Mouse (Mus musculus): ENCODE measurements at regions not wholly inside any gene's neighbourhood (a gene's known extent, or its start where the extent isn't known, plus 50 kb on each side); places are given as distances from the start of the nearest gene placed in this dataset.

DNA sequence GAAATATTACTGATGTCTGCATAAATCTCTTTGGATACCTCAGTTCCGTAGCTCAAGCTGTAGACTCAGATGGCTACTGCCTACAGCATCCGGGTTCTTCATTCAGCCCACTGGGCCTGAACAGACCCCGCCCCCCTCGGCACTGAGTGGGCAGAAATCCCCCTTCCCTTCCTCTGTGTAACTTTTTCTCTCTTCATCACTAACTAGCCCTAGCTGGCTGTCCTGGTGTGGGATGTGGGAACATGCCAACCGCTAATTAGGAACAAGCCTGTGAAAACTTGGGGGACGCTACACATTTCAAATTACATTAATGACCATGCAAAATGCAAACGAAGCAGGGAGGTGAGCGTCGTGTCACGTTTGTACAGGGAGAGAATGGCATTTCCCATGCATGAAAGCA, 147.5 kb downstream of the Sp3 start:
- WGBS = 44% methylated on average over 10 of the region's 10 CpGs
- ATAC-seq = peak; percentile 83

DNA sequence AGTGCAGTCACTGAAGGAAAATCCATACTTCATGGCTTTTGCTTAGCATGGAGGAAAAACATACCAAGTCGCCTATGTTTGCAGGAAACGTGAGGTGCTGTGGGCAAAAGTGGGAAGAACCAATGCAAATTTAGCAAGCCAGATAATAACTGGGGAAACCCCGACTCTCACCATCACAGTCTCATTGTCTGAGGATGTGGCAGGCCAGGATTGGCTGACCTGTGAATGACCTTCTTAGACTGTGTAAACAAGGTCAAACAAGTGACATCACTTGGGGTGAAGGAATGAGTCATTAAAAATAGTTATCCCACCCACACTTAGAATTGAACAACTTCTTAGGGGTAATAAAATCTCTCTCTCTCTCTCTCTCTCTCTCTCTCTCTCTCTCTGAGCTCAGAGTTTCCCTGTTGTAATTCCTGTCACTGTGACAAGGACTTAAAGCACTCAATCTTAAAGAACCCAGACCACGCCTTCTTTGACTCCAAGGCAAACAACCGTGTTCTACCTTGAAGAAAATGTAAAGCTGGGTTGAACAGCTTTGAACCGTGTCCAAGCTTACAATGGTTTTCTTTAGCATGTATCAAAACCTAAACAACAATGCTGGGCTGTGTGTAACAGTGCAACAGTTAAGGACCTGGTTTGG, 142.0 kb downstream of the Sp3 start:
- 54% methylated on average over 6 of the region's 6 CpGs for WGBS

More for the DNA sequence above, 147.5 kb downstream of the Sp3 start:
- peak; percentile 82 for DNase-seq (ENCODE audit: low spot score)
- Histone ChIP-seq H3K4me1 (ENCODE audit: control insufficient read depth, insufficient read depth, low read length) (no peaks in the 10 kb centered on the region; the same call in 1 of the 2 replicates), H3K4me3 (ENCODE audit: low read depth, low read length) (no peak overlapping the region), H3K9me3 (replicated peaks; ENCODE audit: control insufficient read depth, low read length) (no peaks in the 10 kb centered on the region), H3K9ac (ENCODE audit: low read length) (no peak overlapping the region), H3K36me3 (ENCODE audit: control insufficient read depth, insufficient read depth, low read length) (no peaks in the 10 kb centered on the region), H3K27me3 (replicated peaks; ENCODE audit: control insufficient read depth, insufficient read depth, low read length) (no peaks in the 10 kb centered on the region), H3K4me2 (ENCODE audit: low read length) (no peak overlapping the region), H3K27ac (ENCODE audit: low read depth, low read length) (no peak overlapping the region)

GRCm38 (mm10) chr2:72839673-72840072, 140.6 kb downstream of the Sp3 start:
- peak; percentile 76 for DNase-seq (ENCODE audit: low spot score)

More for the DNA sequence above, 142.0 kb downstream of the Sp3 start:
- no peak overlapping the region for H3K9ac ChIP-seq (ENCODE audit: low read length)
- no peak overlapping the region for H3K4me3 ChIP-seq (ENCODE audit: low read depth, low read length)
- H3K9me3 ChIP-seq (replicated peaks; ENCODE audit: control insufficient read depth, low read length) = no peaks in the 10 kb centered on the region
- H3K36me3 ChIP-seq (ENCODE audit: control insufficient read depth, insufficient read depth, low read length) = no peaks in the 10 kb centered on the region
- H3K4me1 ChIP-seq (ENCODE audit: control insufficient read depth, insufficient read depth, low read length) = no peaks in the 10 kb centered on the region
- no peak overlapping the region for H3K27ac ChIP-seq (ENCODE audit: low read depth, low read length)
- H3K4me2 ChIP-seq (ENCODE audit: low read length) = no peak overlapping the region
- ATAC-seq (no peak), DNase-seq (ENCODE audit: low spot score) (no peak)
- H3K27me3 ChIP-seq (replicated peaks; ENCODE audit: control insufficient read depth, insufficient read depth, low read length) = no peaks in the 10 kb centered on the region

DNA sequence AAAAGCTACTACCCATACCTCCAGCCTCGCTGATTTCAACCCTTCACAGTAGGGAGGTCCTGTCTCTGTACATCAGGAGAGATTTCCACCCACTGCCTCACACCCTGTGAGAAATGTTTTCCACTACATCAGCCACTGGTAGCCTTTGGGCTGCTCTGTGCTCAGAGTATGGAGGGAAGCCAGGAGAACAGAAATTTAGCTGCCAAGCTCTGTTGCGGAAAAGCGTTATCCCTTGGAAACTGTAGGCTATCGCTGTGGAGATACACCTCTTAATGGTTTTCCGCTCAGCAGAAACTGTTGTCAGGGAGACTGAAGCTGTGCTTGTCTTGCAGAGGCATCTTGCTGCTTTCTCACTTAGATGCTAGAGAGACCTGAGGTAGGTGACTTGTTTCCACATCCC, 138.9 kb downstream of the Sp3 start:
- Histone ChIP-seq H3K27me3 (replicated peaks; ENCODE audit: control insufficient read depth, insufficient read depth, low read length) (no peaks in the 10 kb centered on the region), H3K36me3 (ENCODE audit: control insufficient read depth, insufficient read depth, low read length) (no peaks in the 10 kb centered on the region), H3K4me1 (ENCODE audit: control insufficient read depth, insufficient read depth, low read length) (no peaks in the 10 kb centered on the region), H3K9me3 (replicated peaks; ENCODE audit: control insufficient read depth, low read length) (no peaks in the 10 kb centered on the region), H3K4me2 (ENCODE audit: low read length) (no peak overlapping the region), H3K4me3 (ENCODE audit: low read depth, low read length) (no peak overlapping the region), H3K27ac (ENCODE audit: low read depth, low read length) (no peak overlapping the region), H3K9ac (ENCODE audit: low read length) (no peak overlapping the region)
- WGBS = 72% methylated on average over 5 of the region's 5 CpGs
- peak; percentile 32 for DNase-seq (ENCODE audit: low spot score)
- no peak for ATAC-seq

More at GRCm38 (mm10) chr2:72839673-72840072, 140.6 kb downstream of the Sp3 start:
- WGBS = 72% methylated on average over 5 of the region's 5 CpGs
- no peak overlapping the region for H3K9ac ChIP-seq (ENCODE audit: low read length)
- no peaks in the 10 kb centered on the region for H3K9me3 ChIP-seq (replicated peaks; ENCODE audit: control insufficient read depth, low read length)
- no peaks in the 10 kb centered on the region for H3K4me1 ChIP-seq (ENCODE audit: control insufficient read depth, insufficient read depth, low read length)
- H3K36me3 ChIP-seq (ENCODE audit: control insufficient read depth, insufficient read depth, low read length) = no peaks in the 10 kb centered on the region
- no peak for ATAC-seq
- H3K27me3 ChIP-seq (replicated peaks; ENCODE audit: control insufficient read depth, insufficient read depth, low read length) = no peaks in the 10 kb centered on the region
- no peak overlapping the region for H3K4me2 ChIP-seq (ENCODE audit: low read length)
- no peak overlapping the region for H3K4me3 ChIP-seq (ENCODE audit: low read depth, low read length)
- H3K27ac ChIP-seq (ENCODE audit: low read depth, low read length) = no peak overlapping the region

DNA sequence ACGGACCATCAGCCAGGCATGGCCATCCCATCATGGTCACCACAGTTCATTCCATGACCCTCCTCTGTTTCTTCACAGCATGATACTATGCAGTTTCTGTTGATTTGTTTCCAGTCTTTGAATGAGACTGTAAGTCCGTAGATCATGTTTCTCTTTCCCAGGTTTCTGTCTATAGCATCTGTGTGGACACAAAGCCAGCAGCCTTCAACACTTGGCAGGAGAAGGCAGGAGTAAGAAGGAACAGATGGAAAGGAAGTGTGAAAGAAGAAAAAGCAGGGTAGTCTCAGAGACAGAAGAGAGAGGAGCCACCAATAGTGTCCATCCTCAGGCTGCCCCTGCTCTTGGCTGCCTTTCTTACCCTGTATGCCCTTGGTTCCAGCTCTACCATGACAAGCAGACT, 136.6 kb downstream of the Sp3 start:
- no peaks in the 10 kb centered on the region for H3K9me3 ChIP-seq (replicated peaks; ENCODE audit: control insufficient read depth, low read length)
- no peaks in the 10 kb centered on the region for H3K27me3 ChIP-seq (replicated peaks; ENCODE audit: control insufficient read depth, insufficient read depth, low read length)
- no peak for ATAC-seq
- H3K4me3 ChIP-seq (ENCODE audit: low read depth, low read length) = no peak overlapping the region
- no peaks in the 10 kb centered on the region for H3K36me3 ChIP-seq (ENCODE audit: control insufficient read depth, insufficient read depth, low read length)
- no peak for DNase-seq (ENCODE audit: low spot score)
- WGBS = 81% methylated on average over 2 of the region's 2 CpGs
- no peak overlapping the region for H3K9ac ChIP-seq (ENCODE audit: low read length)
- no peaks in the 10 kb centered on the region for H3K4me1 ChIP-seq (ENCODE audit: control insufficient read depth, insufficient read depth, low read length)
- H3K4me2 ChIP-seq (ENCODE audit: low read length) = no peak overlapping the region
- no peak overlapping the region for H3K27ac ChIP-seq (ENCODE audit: low read depth, low read length)

DNA sequence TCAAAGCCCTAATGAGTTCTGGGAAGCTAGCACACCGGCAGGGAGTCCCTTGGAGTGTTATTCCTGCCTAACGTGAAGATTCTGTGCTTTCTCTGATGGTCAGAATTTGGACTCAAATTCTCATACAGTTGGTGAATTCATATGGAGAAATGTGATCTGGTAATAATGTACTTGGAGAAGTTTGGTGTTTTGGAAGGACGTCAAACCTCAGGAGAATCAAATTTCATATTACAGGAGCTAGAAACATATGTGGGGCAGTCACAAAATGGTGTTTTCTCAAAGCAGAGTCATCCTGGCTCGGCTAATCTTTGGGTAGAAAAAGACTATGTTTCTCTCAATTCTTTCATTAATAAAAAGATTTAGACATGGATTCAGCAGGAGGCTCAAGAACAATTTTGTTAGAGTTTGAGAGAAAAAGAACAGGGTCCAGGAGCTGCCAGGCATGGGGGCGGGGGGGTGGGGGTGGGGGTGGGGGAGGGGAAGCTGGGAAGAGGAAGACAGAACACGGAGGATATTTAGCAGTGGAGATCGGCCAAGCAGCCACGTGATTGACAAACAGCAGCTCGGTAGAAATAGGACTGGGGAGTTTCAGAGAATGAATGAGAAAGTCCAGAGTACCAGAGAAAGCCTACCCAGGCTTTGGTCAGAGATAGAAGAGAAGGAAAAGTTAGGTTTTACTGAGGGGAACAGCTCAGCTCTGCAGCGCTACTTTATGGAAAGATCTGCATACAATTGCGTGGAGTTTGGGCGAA, 130.6 kb downstream of the Sp3 start:
- no peaks in the 10 kb centered on the region for H3K4me1 ChIP-seq (ENCODE audit: control insufficient read depth, insufficient read depth, low read length)
- WGBS = 51% methylated on average over 12 of the region's 12 CpGs
- H3K36me3 ChIP-seq (ENCODE audit: control insufficient read depth, insufficient read depth, low read length) = no peaks in the 10 kb centered on the region
- H3K9ac ChIP-seq (ENCODE audit: low read length) = no peak overlapping the region
- no peaks in the 10 kb centered on the region for H3K27me3 ChIP-seq (replicated peaks; ENCODE audit: control insufficient read depth, insufficient read depth, low read length)
- ATAC-seq (no peak), DNase-seq (ENCODE audit: low spot score) (no peak)
- no peak overlapping the region for H3K4me2 ChIP-seq (ENCODE audit: low read length)
- no peak overlapping the region for H3K4me3 ChIP-seq (ENCODE audit: low read depth, low read length)
- H3K27ac ChIP-seq (ENCODE audit: low read depth, low read length) = no peak overlapping the region
- H3K9me3 ChIP-seq (replicated peaks; ENCODE audit: control insufficient read depth, low read length) = no peaks in the 10 kb centered on the region

GRCm38 (mm10) chr2:72852509-72852908, 127.7 kb downstream of the Sp3 start:
- no peaks in the 10 kb centered on the region for H3K4me1 ChIP-seq (ENCODE audit: control insufficient read depth, insufficient read depth, low read length)
- 89% methylated on average over 4 of the region's 4 CpGs for WGBS

DNA sequence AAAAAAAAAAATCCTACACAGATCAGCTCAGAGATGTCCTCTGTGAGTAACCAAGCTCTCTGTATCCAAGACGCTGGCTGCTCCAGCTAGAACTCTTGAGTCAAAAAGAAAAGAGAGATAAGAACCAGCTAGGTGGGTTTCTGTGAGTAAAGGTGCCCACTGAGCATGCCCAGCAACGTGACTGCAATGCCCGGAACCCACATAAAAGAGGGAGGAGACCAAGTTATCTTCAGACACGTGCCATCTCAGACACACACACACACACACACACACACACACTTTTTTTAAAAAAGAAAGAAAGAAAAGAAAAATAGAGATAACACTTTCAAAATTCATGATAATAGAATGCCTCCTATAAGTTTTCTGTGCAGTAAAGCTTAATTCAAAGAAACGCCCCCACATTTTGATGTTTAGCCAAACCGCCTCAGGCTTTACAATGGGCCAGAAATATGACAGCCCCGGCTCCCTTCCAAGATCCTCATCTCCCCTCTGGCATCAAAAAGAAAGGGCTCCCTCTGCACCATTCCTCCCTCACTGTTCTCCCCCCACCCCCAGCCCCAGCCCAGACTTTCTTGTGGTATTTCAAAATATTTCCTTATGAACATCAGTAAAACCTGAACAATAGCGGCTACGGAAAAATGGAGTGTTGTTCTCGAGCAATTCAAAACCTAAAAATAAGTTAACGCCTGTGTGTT, 124.8 kb downstream of the Sp3 start:
- ATAC-seq (peak; percentile 46; the same call in 1 of the 2 replicates), DNase-seq (ENCODE audit: low spot score) (peak; percentile 58)
- Histone ChIP-seq H3K27ac (ENCODE audit: low read depth, low read length) (no peak overlapping the region), H3K4me1 (ENCODE audit: control insufficient read depth, insufficient read depth, low read length) (no peaks in the 10 kb centered on the region), H3K27me3 (replicated peaks; ENCODE audit: control insufficient read depth, insufficient read depth, low read length) (no peaks in the 10 kb centered on the region), H3K4me2 (ENCODE audit: low read length) (no peak overlapping the region), H3K36me3 (ENCODE audit: control insufficient read depth, insufficient read depth, low read length) (no peaks in the 10 kb centered on the region), H3K4me3 (ENCODE audit: low read depth, low read length) (no peak overlapping the region), H3K9ac (ENCODE audit: low read length) (no peak overlapping the region), H3K9me3 (replicated peaks; ENCODE audit: control insufficient read depth, low read length) (no peaks in the 10 kb centered on the region)
- 75% methylated on average over 11 of the region's 11 CpGs for WGBS

More at GRCm38 (mm10) chr2:72852509-72852908, 127.7 kb downstream of the Sp3 start:
- no peaks in the 10 kb centered on the region for H3K9me3 ChIP-seq (replicated peaks; ENCODE audit: control insufficient read depth, low read length)
- H3K27ac ChIP-seq (ENCODE audit: low read depth, low read length) = no peak overlapping the region
- DNase-seq (ENCODE audit: low spot score) (no peak), ATAC-seq (no peak)
- no peaks in the 10 kb centered on the region for H3K27me3 ChIP-seq (replicated peaks; ENCODE audit: control insufficient read depth, insufficient read depth, low read length)
- no peak overlapping the region for H3K4me2 ChIP-seq (ENCODE audit: low read length)
- no peak overlapping the region for H3K4me3 ChIP-seq (ENCODE audit: low read depth, low read length)
- no peaks in the 10 kb centered on the region for H3K36me3 ChIP-seq (ENCODE audit: control insufficient read depth, insufficient read depth, low read length)
- H3K9ac ChIP-seq (ENCODE audit: low read length) = no peak overlapping the region
